Mouse (Mus musculus) regulatory T cell (primary cell): ENCODE results near the gene Srcap.
"Not testable (repeated sequence)": the region's sequence is repeated elsewhere in the genome, so short reads cannot be mapped to it uniquely, and the experiment has no call there.

Experiments used
- in situ Hi-C: fragments of 300-600 bp; cut with MboI, MseI; formaldehyde crosslinking; loops from one replicate; pipeline ENCODE4 v1.15.1; 2025; ENCODE audit warnings: high pct_unique_total_duplicates

Srcap gene

DNA sequence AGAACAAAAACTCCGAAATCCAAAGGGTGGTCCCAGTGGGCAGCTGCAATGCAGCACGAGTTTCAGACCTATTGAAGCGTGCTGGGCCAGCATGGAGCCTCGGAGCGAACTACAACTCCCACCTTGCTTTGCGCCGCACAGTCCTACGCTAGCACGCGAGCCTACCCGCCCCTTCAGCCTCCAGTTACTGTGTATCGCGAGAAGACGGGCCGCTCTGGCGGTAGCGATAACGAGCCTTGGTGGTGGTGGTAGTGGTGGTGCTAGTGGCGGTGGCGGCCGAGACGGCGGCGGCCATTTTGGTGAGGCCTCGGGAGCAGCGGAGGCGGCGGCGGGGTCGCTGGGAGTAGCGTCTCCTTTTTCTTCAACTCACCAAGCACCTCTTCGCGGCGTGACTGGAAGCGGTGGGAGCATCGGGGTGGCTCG is at the start of gene Srcap:
Gene Srcap, plus strand, starts transcription at position 176 of the 423 bp plus-strand sequence.
- in situ Hi-C loops = no loop called here

DNA sequence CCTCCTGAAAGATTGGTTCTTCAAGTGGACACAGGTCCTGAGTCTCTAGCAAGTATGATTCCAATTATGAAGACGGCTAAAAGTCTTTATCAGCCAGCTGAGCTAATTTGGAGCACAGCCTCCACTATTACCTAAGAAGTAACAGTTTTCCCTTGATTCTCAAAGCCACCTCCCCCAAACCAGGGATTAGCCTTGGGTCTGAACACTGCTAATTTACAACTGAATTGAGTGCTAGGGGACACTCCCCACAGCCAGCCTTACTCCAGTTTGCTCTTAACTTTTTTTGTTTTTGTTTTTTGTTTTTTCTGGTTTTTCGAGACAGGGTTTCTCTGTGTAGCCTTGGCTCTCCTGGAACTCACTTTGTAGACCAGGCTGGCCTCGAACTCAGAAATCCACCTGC is 46.6 kb upstream of the Srcap start:
- in situ Hi-C loops = no loop called here

DNA sequence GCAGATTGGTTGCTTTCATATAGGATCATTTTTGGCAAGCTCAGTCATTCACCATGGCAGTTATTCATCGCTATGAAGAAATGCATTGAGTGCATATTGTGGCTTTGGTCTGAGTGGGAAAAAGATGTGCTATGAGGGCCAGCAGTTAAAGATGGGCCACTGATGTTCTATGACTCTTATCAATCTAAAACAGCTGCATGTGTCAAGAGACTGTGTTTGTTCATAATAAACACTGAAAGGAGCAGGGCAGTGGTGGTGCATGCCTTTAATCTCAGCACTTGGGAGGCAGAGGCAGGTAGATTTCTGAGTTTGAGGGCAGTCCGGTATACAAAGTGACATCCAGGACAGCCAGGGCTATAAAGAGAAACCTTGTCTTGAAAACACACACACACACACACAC is 46.1 kb upstream of the Srcap start:
- in situ Hi-C loops = not testable (repeated sequence)

DNA sequence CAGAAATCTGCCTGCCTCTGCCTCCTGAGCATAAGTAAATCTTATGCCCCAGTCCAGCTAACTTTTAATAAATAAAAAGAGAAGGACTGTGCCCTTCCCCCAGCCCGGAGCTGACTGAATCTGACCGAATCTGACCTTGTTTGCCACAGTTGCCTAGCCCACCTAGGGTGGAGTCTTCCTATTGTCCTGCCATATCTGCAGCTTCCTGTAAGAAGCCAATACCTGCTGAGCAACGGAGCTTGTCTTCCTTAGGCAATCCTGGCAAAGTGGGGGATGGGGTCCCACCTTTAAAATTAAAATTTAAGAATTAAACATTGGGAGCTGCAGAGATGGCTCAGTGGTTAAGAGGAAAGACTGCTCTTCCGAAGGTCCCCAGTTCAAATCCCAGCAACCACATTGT is 45.2 kb upstream of the Srcap start:
- in situ Hi-C loops = no loop called here

DNA sequence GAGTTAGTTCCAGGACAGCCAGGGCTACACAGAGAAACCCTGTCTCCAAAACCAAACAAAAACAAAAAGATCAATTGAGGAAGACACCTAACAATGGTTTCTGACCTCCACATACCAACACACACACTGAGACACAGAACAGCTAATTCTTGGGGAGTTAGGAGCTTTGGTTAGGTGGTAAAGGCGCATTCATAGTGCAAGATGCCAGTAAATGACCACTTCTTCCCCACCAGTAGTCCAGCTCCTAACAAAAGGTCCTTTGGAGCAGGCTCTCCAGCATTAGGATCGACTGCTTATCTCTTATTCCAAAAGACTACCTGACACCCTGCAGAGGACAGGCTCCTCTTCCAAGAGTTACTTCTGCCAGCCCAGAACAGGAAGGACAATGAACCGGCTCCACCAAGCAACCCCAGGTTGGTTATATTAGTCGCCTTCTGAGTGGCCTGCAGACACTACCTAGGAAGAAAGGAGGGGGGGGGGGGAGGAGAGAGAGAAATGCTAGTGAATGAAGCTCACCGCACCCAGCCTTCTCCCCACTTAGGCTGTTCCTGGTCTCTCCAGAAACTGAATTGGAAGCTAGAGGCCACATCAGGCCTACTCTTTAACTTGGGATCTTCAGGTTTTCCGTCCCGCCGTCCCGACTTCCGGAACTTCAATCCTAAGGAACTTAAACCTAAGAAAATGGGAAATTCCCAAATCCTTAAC is 41.6 kb upstream of the Srcap start:
- in situ Hi-C loops = loop anchor here (10.0 kb wide), 1 partner anchor 825 kb away; the partner anchor contains the start of gene BC017158

DNA sequence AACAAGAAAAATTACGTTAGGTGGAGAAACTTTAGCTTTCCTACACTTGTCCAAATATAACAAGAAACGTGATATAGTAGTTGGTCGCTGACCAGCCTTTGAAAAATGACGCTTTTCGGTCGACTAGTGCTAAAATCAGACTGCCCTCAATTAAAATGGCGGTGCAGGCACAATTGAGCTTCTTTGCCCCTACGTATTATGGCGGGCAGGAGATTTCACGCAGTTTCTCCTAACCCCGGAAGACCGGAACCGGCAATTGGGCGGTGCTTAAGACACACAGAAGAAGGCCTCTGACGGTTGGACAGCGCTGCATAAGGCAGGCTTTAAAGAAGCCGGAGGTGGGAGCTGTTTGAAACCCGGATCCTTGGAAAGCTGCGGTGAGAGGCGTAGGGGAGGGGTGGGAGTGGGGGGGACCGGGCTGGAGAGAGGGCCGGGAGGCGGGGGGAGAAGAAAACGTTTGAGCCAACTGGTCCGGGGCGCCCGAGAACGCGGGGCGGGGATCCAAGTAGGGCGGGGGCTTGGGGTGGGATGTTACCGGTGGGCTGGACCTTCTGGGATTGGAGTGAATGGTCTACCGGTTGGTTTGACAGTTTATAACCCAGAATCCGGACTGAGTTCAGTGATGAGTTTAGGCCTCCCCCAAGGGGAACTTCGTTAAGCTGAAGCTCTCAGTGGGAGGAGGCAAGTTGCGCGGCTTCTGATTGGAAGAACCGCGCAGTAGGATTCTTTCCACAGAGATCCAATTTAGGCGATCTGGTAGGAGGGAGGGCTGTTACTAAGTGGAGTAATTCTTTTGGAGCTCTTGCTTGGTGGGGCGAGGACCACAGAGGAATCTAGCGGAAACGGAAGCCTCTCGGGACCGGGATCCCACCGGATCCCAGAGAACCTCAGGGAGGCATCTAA is 40.8 kb upstream of the Srcap start:
- in situ Hi-C loops = loop anchor here (10.0 kb wide), 1 partner anchor 824 kb away; the partner anchor contains the start of gene BC017158

DNA sequence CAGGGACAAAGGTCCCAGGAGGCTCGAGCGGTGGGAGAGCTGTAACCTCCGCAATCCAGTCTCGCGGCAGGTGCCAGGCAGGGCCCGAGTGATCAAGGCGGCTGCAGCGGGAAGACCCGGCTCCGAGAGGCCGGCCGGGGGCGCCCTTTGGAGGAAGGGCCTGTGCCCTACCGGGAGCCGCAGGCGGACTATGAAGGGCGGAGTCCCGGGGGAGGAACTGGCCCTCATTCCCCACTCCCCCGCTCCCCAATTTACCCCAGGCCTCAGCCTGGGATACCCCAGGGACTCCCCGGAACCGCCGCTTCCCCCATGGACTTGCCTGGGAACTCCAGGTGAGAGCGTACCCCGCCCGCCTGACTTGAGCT is 40.2 kb upstream of the Srcap start:
- in situ Hi-C loops = loop anchor here (10.0 kb wide), 1 partner anchor 823 kb away; the partner anchor contains the start of gene BC017158

DNA sequence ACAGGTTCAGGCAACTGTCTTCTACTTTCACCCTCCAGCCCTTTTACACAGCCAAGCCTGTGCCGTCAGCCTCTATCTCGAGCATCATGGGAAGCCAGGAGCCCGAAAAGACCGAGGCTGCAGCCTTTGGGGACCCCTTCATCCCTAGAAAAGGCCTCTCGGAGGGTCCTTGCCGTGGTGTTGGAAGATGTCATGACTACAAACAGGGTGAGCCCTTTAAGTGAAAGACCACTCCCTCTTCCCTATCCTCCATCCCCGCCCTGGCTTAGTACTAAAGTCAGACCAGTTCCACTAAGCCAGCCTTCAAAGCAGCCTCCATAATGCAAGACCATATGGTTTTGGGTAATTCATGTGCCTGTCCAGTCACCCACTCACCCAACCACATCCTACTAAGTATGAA is 39.7 kb upstream of the Srcap start:
- in situ Hi-C loops = loop anchor here (10.0 kb wide), 1 partner anchor 823 kb away; the partner anchor contains the start of gene BC017158

DNA sequence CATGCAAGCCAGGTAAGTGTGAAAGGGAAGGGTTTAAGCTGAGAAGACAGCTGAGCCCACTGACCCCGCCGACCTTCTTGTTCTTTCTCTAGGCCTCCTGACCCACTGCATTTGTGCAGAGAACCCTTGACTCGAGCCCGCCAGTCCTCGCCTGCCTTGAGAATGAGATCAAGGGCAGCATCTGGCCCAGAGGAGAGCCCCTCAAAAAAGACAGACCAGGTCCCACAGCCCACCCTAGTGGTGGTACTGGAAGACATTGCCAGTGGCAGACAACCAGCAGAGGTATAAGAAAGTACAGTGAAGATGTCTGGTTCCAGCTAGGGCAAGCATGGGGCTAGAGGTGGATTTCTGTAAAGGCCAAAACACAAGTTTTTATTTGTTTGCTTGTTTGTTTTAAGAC is 38.1 kb upstream of the Srcap start:
- in situ Hi-C loops = loop anchor here (10.0 kb wide), 1 partner anchor 821 kb away; the partner anchor contains the start of gene BC017158

DNA sequence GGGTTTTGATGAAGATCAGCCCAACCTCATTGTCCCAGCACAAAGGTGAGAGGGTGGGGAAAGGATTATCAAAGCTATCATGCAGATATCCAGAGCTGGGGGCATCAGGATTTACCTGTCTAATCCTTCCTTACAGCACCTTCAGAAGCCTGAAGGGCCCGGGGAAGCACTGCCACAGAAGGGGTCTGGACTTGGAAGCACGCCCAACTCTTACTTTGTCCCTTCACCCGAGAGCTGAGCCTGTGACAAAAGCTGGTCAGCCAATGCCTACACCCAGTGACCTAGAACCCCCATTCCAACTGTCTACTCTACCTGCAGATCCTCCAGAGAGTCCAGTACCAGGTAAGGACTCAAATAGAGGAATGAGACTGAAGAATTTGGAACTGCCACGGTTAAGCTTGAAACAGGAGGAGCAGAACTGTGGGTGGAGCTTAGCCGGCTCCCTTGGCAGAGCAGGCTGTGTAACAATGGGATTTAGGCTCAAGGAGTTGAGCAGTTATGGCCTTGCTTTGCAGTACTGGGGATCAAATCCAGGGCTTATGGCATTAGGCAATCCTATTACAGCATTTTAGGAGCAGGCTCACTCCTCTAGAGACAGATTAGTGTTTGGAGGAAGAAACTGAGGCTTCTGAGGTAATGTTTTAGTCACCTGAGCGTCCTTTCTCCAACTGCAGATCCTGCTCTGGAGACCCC is 37.3 kb upstream of the Srcap start:
- in situ Hi-C loops = loop anchor here (10.0 kb wide), 1 partner anchor 820 kb away; the partner anchor contains the start of gene BC017158

DNA sequence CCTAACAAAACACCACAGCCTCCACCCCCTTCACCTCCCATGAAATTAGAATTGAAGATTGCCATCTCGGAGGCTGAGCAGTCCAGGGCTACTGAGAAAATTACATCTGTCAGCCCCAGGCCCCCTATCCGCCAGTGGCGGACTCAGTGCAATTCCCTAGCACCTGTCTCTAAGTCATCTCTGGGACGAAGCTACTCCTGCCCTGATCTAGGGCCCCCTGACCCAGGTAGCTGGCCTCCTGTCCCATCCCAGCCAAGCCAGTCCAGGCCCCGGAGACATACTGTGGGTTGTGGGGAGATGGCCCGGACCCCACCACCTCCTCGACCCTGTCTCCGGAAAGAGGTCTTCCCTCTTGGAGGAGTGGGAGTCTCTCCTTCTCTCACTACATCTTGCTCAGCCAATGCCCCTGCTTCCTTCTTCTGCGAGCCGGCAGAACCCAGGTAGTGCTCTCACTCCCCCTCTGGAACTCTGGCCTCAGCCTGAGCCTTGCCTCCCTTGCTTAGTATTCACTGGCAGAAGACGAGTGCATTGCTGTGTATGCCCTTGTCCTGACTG is 36.5 kb upstream of the Srcap start:
- in situ Hi-C loops = loop anchor here (10.0 kb wide), 1 partner anchor 820 kb away; the partner anchor contains the start of gene BC017158

DNA sequence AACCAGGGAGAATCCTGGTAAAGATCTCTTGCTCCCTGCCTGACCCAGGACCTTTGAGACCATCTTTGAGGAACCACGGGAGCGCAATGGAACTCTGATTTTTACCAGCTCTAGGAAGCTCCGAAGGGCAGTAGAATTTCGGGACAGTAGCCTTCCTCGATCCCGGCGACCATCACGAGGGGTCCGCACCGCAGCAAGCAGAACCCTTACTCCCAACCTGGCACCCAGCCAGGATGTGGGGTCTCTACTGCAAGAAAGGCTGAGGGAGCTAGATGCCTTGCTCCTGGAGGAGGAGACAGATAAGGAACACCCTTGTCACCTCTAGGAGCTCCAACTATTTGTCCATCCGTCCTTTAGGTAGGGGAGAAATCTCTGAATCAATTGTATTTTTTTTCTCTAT is 35.4 kb upstream of the Srcap start:
- in situ Hi-C loops = loop anchor here (10.0 kb wide), 1 partner anchor 818 kb away; the partner anchor contains the start of gene BC017158

DNA sequence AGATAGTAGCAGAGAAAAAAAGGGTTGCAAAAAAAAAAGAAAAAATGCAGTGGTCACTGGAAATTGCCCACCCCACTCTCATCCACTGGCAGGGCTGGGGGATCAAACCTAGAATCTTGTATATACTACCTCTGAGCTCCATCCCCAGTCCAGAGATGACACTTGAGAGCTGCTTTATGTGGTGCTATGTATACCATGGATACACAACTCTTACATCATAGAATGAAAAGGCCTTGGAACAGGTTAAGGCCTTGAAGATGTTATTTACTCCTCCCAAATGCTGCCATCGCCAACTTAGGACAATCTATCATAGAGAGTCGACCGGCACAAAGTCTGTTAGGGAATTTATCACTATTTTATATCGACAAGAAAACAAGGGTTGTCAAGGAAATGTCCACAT is 34.9 kb upstream of the Srcap start:
- in situ Hi-C loops = loop anchor here (10.0 kb wide), 1 partner anchor 818 kb away; the partner anchor contains the start of gene BC017158

DNA sequence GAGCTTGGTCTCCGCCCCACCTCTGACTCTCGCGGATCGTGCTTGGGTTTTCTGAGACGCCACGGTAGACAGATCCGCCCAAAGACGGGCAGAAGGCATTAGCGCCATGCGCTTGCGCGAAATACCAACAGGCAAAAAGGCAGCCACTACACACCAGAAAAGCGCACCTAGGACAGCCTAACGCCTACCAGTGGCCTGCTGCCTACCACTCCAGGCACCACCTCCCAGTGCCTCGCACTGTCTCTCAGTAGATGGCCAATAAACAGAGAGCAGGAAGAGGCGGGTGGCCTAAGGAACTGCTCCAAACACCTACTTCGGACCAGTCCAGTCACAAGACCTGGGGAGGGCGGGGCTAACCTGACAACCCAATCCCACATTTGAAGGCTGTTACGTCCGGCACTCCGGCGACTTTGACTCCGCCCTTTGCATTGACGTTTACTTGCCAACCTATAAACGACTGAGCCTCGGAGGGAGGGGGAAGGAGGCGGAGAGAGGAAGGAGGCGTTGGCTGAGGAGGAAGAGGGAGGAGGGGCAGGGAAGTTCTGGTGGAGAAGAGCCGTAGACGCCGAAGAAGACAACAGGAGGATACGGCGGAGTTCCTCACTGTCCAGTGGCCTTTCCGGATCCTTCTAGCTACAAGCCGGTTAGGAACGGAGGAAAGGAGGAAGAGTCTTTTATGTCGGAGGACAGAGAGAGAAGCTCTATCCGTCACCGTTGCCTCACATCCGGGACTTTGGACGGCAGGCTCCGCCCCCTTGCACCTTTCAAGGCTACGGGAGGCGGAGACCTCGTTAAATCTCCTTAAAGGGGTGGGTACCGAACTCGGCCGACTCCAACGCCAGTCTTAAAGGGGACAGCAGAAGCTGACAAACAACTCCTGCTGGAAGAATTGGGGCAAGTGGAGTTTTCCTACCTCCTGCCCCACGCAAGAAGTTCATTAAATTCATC is 33.8 kb upstream of the Srcap start:
- in situ Hi-C loops = loop anchor here (10.0 kb wide), 1 partner anchor 817 kb away; the partner anchor contains the start of gene BC017158

DNA sequence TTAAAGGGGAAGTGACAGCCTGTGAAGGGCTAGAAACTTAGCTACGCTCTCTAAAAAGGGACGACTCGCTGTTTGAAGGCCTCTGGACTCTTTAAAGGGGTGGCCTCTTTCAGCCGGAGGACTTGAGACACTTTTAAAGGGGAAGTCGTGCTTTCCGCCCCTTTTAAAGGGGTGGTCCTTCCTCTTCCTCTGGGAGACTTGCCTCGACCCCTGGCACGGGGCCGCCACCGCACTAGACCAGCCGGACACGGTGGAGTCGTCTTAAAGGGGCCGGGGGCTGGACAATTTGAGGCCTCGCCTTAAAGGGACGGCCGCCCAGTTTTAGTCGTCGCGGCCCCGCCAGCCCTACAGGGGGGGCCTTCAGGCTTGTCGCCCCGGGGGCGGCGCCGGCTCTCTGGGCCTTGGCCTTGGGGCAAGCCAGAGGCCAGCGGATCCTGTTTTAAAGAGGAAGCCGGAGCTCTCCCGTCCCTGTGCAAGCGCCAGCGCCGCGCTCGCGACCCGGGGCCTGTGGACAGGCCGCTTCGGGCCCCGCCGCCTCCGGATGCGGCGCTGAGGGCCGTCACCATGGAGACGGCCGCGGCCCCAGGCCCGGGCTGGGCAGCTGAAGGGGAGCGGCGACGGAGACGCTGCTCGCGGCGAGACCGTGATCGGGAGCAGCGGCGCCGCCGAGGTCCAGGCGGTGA is 33.0 kb upstream of the Srcap start, which contains the start of gene Fbrs:
Gene Fbrs, plus strand, starts transcription at position 565 of the 683 bp plus-strand sequence.
- in situ Hi-C loops = loop anchor here (10.0 kb wide), 1 partner anchor 816 kb away; the partner anchor contains the start of gene BC017158

DNA sequence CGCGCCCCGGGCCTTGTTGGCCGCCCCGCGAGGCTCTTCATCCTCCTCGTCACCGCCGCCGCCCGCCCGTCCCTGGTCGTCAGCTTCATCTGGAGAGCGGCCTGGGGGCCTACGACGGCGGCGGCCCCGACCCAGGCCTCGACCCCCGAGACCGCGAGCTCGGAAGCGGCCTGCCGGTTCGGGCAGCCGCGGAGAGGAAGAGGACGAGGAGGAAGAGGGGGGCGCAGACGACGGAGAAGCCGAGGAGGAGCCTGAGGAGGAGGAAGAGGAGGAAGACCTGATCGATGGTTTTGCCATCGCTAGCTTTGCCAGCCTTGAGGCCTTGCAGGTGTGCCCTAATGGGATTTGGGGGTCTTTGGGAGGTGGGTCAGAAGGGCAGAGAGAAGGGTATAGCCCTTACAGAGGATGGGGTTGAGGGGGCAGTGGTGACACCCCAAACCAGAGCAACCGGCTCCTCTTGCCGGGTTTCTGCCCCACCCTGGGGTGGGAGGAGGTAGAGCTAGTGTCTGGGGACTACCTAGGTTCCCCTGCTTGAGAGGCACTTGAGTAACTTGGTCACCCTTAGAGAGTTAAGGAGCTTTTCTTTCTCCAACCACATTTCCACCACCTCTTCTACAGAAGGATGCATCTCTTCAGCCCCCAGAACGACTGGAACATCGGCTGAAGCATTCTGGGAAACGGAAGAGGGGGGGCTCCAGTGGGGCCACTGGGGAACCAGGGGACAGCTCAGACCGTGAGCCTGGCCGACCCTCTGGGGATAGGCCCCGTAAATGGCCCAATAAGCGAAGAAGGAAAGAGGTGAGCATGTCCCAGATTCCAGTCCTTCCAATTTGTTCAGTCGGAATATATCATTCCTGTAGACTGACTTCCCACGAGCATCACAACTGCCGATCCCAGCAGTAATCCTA is 32.2 kb upstream of the Srcap start:
- in situ Hi-C loops = loop anchor here (10.0 kb wide), 1 partner anchor 815 kb away; the partner anchor contains the start of gene BC017158

DNA sequence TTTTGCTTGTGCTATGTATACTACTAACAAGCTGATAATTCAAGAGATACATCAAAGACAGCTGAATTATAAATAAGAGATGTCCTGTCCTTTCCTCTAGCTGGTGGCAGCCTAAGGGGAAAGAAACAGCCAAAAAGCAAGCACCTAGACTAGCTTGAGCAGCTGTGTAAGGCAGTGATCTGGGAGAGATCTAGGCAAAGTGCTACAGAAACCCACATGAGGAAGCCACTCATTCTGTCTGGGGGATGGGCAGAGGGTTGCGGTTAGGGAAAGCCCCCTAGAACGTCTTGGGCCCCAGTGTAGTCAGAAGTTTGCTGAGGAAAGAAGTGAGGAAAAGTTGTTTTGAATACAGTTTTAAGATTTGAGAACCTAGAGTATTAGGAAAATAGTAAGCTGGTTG is 31.5 kb upstream of the Srcap start:
- in situ Hi-C loops = no loop called here

DNA sequence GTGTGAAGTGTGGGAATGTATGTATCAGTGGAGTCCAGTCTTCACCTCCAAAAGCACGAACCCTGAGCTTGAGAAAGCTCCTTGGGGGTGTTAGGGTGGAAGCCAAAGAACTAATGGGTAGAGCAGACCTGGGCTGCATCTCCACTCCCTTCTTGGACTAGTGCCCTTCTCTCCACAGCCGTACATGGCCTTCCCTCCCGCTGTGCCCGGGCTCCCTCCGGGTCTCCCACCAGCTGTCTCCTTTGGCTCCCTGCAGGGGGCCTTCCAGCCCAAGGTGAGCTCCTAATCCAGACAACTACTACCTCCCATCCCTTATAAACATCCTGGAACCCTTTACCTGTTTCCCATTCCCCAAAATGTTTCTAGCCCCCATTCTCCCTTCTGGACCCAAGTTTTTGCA is 26.4 kb upstream of the Srcap start:
- in situ Hi-C loops = no loop called here
